Mouse (Mus musculus) E14TG2a.4 (cell line): ENCODE results near the gene Prdx5.
A peak's percentile ranks its signal among the peaks of the same experiment; 100 is the strongest.

ENCODE experiments used
- H3K27me3 ChIP-seq: 2 replicates; pipeline ENCODE4 v1.6.1; 2014; ENCODE audit warnings: low read length, control low read depth; ENCODE audit not compliant: insufficient read depth
- H3K36me3 ChIP-seq: 2 replicates; pipeline ENCODE4 v1.6.1; 2014; ENCODE audit warnings: low read length, control low read depth; ENCODE audit not compliant: insufficient read depth
- H3K4me1 ChIP-seq: replicated peaks from 2 replicates; pipeline ENCODE4 v1.6.1; 2014; ENCODE audit warnings: low read depth, low read length, control low read depth
- H3K4me3 ChIP-seq: replicated peaks from 2 replicates; pipeline ENCODE4 v1.5.1; 2014; ENCODE audit warnings: mild to moderate bottlenecking, low read length
- H3K9me3 ChIP-seq: 2 replicates; pipeline ENCODE4 v1.6.1; 2014; ENCODE audit warnings: low read length, control low read depth
- CTCF ChIP-seq: conservative IDR thresholded peaks from 2 replicates; pipeline ENCODE4 v1.5.1; 2014; ENCODE audit warnings: low read length
- NANOG ChIP-seq: IDR thresholded peaks from 2 replicates; pipeline ENCODE4 v1.6.1; 2014; ENCODE audit warnings: borderline replicate concordance, low read length, mixed read lengths
- POU5F1 ChIP-seq: IDR thresholded peaks from 2 replicates; pipeline ENCODE4 v1.6.1; 2014; ENCODE audit warnings: low read length, borderline replicate concordance

Prdx5 gene

DNA sequence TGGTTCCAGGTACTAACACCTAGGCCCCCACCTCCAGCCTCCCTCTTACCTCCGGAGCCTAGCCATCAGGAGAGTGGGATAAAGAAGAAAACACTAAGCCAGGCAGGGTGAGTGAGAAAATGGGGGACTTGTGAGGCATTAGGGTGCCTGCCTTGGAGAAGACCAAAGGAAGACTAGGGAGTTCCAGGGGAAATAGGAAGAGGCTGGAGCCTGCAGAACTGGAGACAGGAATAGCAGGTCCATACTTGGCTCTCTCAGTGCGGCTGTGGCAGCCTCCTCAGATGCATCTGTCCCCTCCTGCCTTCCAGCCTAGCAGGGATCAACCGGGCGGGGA lies 23.2 kb upstream of the Prdx5 start:
- TF ChIP-seq CTCF, result no peak
- no peak for TF ChIP-seq NANOG
- TF ChIP-seq POU5F1, result no peak
- Histone ChIP-seq H3K4me1 (peaks cover 59% of the 10 kb centered on the region), H3K4me3 (peak overlapping the region; percentile 77), H3K27me3 (peaks cover 47% of the 10 kb centered on the region), H3K36me3 (no peaks in the 10 kb centered on the region), H3K9me3 (no peaks in the 10 kb centered on the region)

DNA sequence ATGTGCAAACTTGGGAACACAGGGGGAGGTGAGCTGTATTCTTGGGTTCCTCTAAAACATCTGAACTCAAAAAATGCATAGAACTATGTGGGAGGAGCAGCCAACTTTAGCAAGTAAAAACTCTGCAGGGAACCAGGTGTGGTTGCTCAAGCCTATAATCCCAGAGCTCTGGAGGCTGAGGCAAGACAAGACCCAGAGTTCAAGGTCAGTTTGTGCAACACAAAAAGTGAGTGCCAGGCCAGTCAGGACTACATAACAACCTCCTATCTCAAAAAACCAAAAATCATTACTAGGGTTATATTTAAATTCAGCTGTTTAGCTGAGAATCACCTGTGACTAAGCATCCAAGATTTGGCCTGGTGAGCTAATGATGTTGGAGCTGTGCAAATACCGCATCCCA lies 22.1 kb upstream of the Prdx5 start:
- H3K9me3 ChIP-seq, result no peaks in the 10 kb centered on the region
- peaks cover 57% of the 10 kb centered on the region for H3K27me3 ChIP-seq

DNA sequence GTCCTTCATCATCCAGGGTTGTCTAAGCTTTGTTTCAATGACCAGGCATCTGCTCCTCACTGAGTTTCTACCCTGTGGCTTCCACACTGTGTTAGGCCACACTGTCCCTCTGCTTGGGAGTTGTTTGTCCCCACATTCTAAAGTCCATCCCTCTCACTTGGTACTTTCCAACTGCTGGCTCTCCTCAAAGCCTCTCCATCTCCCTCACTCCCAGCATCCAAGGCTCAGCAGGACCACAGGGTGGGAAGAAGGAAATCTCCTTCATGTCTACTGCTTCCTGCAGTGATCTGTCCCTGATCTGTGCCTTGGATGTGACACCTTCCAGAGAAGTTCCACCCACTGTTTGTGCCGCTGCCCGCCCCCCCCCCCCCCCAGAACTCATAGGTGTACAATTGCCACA lies 21.1 kb upstream of the Prdx5 start:
- H3K27me3 ChIP-seq, result peaks cover 67% of the 10 kb centered on the region
- peaks cover 79% of the 10 kb centered on the region for H3K4me1 ChIP-seq
- TF ChIP-seq NANOG (no peak), CTCF (no peak), POU5F1 (no peak)
- H3K4me3 ChIP-seq, result no peak overlapping the region
- no peaks in the 10 kb centered on the region for H3K9me3 ChIP-seq
- H3K36me3 ChIP-seq, result no peaks in the 10 kb centered on the region

More for the DNA sequence above, 22.1 kb upstream of the Prdx5 start:
- TF ChIP-seq NANOG (no peak), POU5F1 (no peak), CTCF (no peak)
- Histone ChIP-seq H3K4me1 (peaks cover 69% of the 10 kb centered on the region), H3K4me3 (no peak overlapping the region), H3K36me3 (no peaks in the 10 kb centered on the region)

DNA sequence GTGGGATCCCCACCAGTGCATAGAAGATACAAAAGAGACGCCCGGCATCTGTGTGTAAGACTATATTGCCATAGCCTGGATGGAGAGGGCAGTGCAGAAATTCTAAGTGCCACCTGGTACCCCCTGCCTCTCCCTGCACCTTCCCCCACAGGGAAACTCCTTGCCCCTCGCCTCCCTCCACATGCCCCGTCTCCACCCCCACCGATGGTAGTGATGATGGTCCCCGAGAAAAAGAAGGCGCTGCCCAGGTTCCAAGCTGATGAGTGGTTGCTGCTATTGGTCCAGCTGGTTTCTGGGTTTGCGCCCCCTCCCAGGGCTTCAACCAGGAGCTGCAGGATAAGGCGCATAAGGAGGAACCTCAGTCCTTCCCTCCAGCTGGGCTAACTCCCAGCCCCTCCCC lies 18.2 kb upstream of the Prdx5 start:
- Histone ChIP-seq H3K36me3 (no peaks in the 10 kb centered on the region), H3K4me1 (peaks cover 84% of the 10 kb centered on the region), H3K27me3 (peaks cover 65% of the 10 kb centered on the region), H3K9me3 (no peaks in the 10 kb centered on the region), H3K4me3 (0 out of 2 replicates have a peak overlapping the region, but pooled peaks have one; percentile 23)
- TF ChIP-seq NANOG, result no peak
- TF ChIP-seq POU5F1, result no peak
- TF ChIP-seq CTCF, result no peak

DNA sequence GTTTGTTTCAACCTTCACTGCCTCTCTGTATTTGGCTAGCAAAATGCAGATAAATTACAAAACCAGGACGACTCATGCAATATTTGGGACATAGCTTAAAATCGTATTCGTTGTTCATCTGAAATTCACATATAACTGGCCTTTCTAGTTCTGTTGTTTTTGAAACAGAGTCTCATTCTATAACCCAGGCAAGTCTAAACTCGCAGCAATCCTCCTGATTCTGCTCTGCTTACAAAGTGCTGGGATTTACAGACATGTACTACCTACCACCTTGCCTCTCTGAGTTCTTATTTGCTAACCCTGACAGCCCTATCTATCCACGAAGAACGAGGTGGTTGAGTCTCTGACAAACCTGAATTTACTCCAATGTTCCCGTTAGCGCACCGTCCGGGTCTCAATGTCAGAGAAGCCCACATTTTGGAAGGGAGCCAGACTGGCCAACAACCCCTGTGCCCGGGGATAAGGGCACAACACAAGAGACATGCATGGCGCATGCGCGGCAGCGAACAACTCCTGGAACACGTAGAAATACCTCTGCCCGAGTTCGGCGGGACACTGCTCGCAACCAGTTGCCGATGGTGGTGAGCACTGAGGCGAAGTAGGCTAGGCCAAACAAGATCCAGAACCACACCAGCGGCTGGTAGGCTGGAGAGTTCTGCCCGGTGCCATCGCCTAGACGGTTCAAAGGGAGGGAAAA lies 16.8 kb upstream of the Prdx5 start:
- Histone ChIP-seq H3K9me3 (no peaks in the 10 kb centered on the region), H3K27me3 (peaks cover 62% of the 10 kb centered on the region), H3K4me1 (peaks cover 82% of the 10 kb centered on the region), H3K4me3 (peak overlapping the region; percentile 67), H3K36me3 (no peaks in the 10 kb centered on the region)
- no peak for TF ChIP-seq CTCF
- no peak for TF ChIP-seq NANOG
- TF ChIP-seq POU5F1, result no peak

DNA sequence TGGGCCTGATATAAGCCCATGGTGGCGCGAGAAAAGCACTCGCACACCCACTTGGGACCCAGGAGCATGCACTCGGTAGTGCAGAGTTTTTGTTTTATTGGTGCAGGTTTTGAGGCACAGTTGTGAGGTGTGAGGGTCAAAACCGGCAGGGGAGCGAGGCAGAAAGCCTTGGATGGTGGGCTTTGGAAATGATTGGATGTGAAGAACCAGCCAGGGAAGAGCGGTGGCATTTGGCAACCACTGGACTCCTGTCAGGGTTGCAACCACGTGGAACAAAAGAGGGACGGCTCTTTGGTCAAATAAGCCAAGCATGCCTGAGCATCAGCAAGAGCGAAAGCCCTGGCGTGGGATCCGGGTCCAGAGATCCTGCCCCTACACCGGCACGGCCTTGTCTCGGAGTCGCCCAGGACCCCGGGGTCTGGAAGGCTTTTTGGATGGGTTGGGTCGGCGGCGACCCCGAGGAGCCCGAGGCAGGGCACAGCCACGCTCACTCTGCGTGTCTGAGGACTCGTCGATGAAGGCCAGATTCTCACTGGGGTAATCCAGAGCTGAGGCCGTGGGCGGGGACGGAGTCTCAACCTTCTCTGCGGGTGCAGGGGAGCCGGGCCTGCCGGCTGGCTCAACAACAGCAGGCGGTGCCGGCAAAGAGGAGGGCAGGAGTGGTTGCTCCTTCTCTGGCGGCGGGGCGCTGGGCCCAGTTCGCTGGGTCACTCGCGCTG lies 15.9 kb upstream of the Prdx5 start:
- TF ChIP-seq POU5F1 (no peak), CTCF (no peak), NANOG (no peak)
- Histone ChIP-seq H3K27me3 (peaks cover 60% of the 10 kb centered on the region), H3K4me3 (peak overlapping the region; percentile 67), H3K9me3 (no peaks in the 10 kb centered on the region), H3K4me1 (peaks cover 75% of the 10 kb centered on the region), H3K36me3 (no peaks in the 10 kb centered on the region)

DNA sequence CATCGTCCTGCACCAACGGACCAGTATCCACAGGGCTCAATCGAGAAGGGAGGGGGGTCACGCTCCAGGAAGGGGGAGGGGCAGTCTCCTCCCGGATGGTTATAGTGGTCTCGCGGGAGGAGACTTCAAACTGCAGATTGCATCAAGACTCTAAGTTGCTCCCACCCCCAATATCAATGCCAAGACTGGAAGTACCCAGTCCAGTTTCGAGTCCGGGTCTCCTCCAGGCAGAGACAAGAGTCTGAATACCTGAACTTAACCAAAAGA lies 15.3 kb upstream of the Prdx5 start, which contains the start of gene Catsperz:
Gene Catsperz, minus strand, starts transcription at position 74 of the 267 bp plus-strand sequence.
- TF ChIP-seq CTCF (no peak), NANOG (no peak)
- Histone ChIP-seq H3K27me3 (peaks cover 60% of the 10 kb centered on the region), H3K4me1 (peaks cover 75% of the 10 kb centered on the region), H3K36me3 (no peaks in the 10 kb centered on the region), H3K9me3 (no peaks in the 10 kb centered on the region), H3K4me3 (peak within 1 kb of the TSS; percentile 67)

DNA sequence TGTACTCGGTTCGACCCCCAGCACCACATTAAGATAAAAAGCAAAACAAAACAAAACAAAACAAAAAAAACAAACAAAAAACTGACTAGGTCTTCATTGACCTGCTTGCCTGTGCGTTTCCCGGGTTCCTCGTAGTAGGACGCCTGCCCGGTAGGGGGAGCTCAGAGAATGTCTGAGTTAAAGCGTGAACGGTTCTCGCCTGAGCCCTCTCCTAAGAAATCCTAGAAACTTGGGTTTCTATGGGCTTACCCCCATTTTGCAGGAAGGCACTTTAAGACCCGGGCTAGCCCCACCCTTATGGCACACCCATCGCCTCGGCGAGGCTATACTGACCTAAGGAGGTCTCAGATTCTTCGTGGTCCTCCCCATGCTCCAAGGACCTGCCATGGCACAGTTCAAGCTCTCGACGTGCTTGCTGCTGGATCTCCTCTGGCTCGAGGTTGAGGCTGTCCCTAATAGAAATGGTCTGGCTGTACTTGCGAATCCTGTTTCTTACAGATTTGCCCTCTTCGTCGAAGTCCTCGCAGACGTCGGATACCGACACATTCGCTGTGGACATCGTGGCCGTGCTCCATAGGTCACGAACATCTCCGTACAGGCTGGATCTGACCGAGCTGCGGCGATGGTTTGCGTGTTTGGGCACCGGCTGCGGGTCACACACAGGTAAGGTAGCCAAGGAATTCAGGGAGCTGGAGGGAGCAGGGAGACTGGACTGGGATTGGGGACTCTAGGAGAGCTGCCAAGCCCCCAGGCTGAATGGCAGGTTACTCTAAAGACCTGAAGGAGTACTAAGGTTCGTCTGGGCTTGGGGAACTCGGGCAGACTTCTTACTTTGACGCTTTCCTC lies 14.8 kb upstream of the Prdx5 start:
- peak overlapping the region; percentile 67 for H3K4me3 ChIP-seq

More for the DNA sequence above, 14.8 kb upstream of the Prdx5 start:
- H3K27me3 ChIP-seq, result peaks cover 60% of the 10 kb centered on the region
- peaks cover 5% of the 10 kb centered on the region for H3K36me3 ChIP-seq
- no peaks in the 10 kb centered on the region for H3K9me3 ChIP-seq
- H3K4me1 ChIP-seq, result peaks cover 77% of the 10 kb centered on the region
- TF ChIP-seq POU5F1, result no peak
- peak; percentile 68 for TF ChIP-seq CTCF
- no peak for TF ChIP-seq NANOG
